Mouse (Mus musculus) liver, embryonic 14.5 days (tissue): ENCODE results near the gene Ccn5. TPM values are rescaled to one million over a fixed set of nuclear protein-coding genes. Genes with fewer than 3 reads are reported as not detected.

Experiments
- ATAC-seq: fragments of 200-750 bp; cut with Nextera tagmentation; 2 replicates; pipeline ENCODE4 v1.8.0; 2017; ENCODE audit warnings: moderate number of reproducible peaks, mild to moderate bottlenecking, moderate library complexity; ENCODE audit not compliant: insufficient read depth
- DNase-seq, 3 experiments: peaks; one replicate each; pipeline ENCODE4 v3.0.0-alpha.2; 2012 to 2013; ENCODE audit warnings: low read depth in 3 of 3, low spot score in 3 of 3
- H3K27ac ChIP-seq: fragments of 300-500 bp; sonication (generic); 2 replicates; pipeline ENCODE4 v1.5.1; 2014; ENCODE audit warnings: moderate library complexity, mild to moderate bottlenecking, control low read depth, inconsistent platforms
- H3K27me3 ChIP-seq: fragments of 300-500 bp; sonication (generic); 2 replicates; pipeline ENCODE4 v1.6.1; 2014; ENCODE audit warnings: mild to moderate bottlenecking, low read length, moderate library complexity; ENCODE audit not compliant: control insufficient read depth, insufficient read depth
- H3K36me3 ChIP-seq: fragments of 300-500 bp; sonication (generic); replicated peaks from 2 replicates; pipeline ENCODE4 v1.6.1; 2014; ENCODE audit warnings: low read depth; ENCODE audit not compliant: control insufficient read depth, insufficient read depth
- H3K4me1 ChIP-seq, 2 experiments: fragments of 200-500 bp in 1 of 2; fragments of 300-500 bp in 1 of 2; sonication (generic) in 1 of 2; replicated peaks; 2 replicates each; pipeline ENCODE4 v1.6.1; 2012 to 2014; ENCODE audit warnings: antibody characterized with exemption in 1 of 2, inconsistent platforms in 1 of 2, low read length in 1 of 2; ENCODE audit not compliant: control insufficient read depth in 2 of 2, insufficient read depth in 2 of 2
- H3K4me2 ChIP-seq: fragments of 300-500 bp; sonication (generic); 2 replicates; pipeline ENCODE4 v1.6.1; 2014; ENCODE audit warnings: low read depth, mild to moderate bottlenecking, control low read depth, moderate library complexity
- H3K4me3 ChIP-seq, 2 experiments: fragments of 200-500 bp in 1 of 2; fragments of 300-500 bp in 1 of 2; sonication (generic) in 1 of 2; 2 replicates each; pipeline ENCODE4 v1.5.1; 2012 to 2014; ENCODE audit warnings: low read depth in 2 of 2, low read length in 2 of 2, mild to moderate bottlenecking in 2 of 2, control low read depth in 1 of 2, inconsistent platforms in 1 of 2, moderate library complexity in 1 of 2; ENCODE audit not compliant: insufficient read depth in 1 of 2
- H3K9ac ChIP-seq: fragments of 300-500 bp; sonication (generic); replicated peaks from 2 replicates; pipeline ENCODE4 v1.6.1; 2014; ENCODE audit warnings: mild to moderate bottlenecking, control low read depth, moderate library complexity
- H3K9me3 ChIP-seq: fragments of 300-500 bp; sonication (generic); 2 replicates; pipeline ENCODE4 v1.6.1; 2016; ENCODE audit warnings: low read length, mixed read lengths; ENCODE audit not compliant: control insufficient read depth
- CTCF ChIP-seq: IDR thresholded peaks from 2 replicates; pipeline ENCODE4 v1.5.1; 2016; ENCODE audit warnings: antibody characterized with exemption, low read depth, control low read depth
- EP300 ChIP-seq: IDR thresholded peaks from 2 replicates; pipeline ENCODE4 v1.6.1; 2016; ENCODE audit warnings: antibody characterized with exemption, low read depth
- WGBS: fragments of 180-500 bp; shearing (Covaris S2); extraction: QIAGEN DNeasy Blood & Tissue Kit; methylation state at CpG from one replicate; pipeline ENCODE4 v1.1.7; 2014; ENCODE audit not compliant: insufficient replicate concordance; 5-methylcytosine and 5-hydroxymethylcytosine counted together
- polyA plus RNA-seq, 2 experiments: library from polyadenylated mRNA; depleted of rRNA in 1 of 2; stranded (reverse) in 1 of 2; unstranded in 1 of 2; fragments of >200 nt; fragmentation: Nextera tagmentation in 1 of 2; extraction: Ambion mirVana in 1 of 2; gene quantifications; 2 replicates each; pipeline versions ENCODE4 v1.2.1 to v1.2.3; 2012 to 2014

The Ccn5 gene
- polyA plus RNA-seq, 2 experiments: 0.11 TPM; not detected in 1

- Histone ChIP-seq H3K9ac (no peak overlapping the region), H3K9me3 (no peaks in the 10 kb centered on the region), H3K27ac (no peak overlapping the region), H3K27me3 (no peaks in the 10 kb centered on the region), H3K4me3 (no peak overlapping the region), H3K4me1 (no peaks in the 10 kb centered on the region), H3K4me2 (no peak overlapping the region), H3K36me3 (no peaks in the 10 kb centered on the region)
- ATAC-seq (no peak), DNase-seq (no peak)
- 59% methylated on average over 6 of the region's 6 CpGs for WGBS
- TF ChIP-seq CTCF: no peak
- no peak for TF ChIP-seq EP300
Observed at GRCm38 (mm10) chr2:163880891-163881290, 60.2 kb downstream of the Ccn5 start.

Other genes with a start within 250 kb of the Ccn5 start
- gene Ttpal, start 218.5 kb upstream of the Ccn5 start, polyA plus RNA-seq (2012; rRNA removed): 3.4 and 5.3 TPM in 2 replicates
- gene Ttpal, start 218.5 kb upstream of the Ccn5 start, polyA plus RNA-seq (2014; fragmentation: Nextera tagmentation; extraction: Ambion mirVana): 10.0 and 11.5 TPM in 2 replicates
- gene Serinc3, start 175.7 kb upstream of the Ccn5 start, polyA plus RNA-seq (2012; rRNA removed): 225 and 257 TPM in 2 replicates
- gene Serinc3, start 175.7 kb upstream of the Ccn5 start, polyA plus RNA-seq (2014; fragmentation: Nextera tagmentation; extraction: Ambion mirVana): 165 TPM in 2 replicates
- 50.9 and 52.3 TPM in 2 replicates for gene Pkig, start 162.5 kb upstream of the Ccn5 start, polyA plus RNA-seq (2012; rRNA removed)
- gene Pkig, start 162.5 kb upstream of the Ccn5 start, polyA plus RNA-seq (2014; fragmentation: Nextera tagmentation; extraction: Ambion mirVana): 99.0 and 107 TPM in 2 replicates
- 1.7 and 2.9 TPM in 2 replicates for gene Ada, start 70.6 kb upstream of the Ccn5 start, polyA plus RNA-seq (2012; rRNA removed)
- 3.8 and 4.1 TPM in 2 replicates for gene Ada, start 70.6 kb upstream of the Ccn5 start, polyA plus RNA-seq (2014; fragmentation: Nextera tagmentation; extraction: Ambion mirVana)
- gene Kcnk15, start 32.8 kb downstream of the Ccn5 start, polyA plus RNA-seq (2012; rRNA removed): not detected in 2 replicates
- gene Kcnk15, start 32.8 kb downstream of the Ccn5 start, polyA plus RNA-seq (2014; fragmentation: Nextera tagmentation; extraction: Ambion mirVana): not detected in 2 replicates
- gene Rims4, start 97.8 kb downstream of the Ccn5 start, polyA plus RNA-seq (2012; rRNA removed): 0.12 and 0.13 TPM in 2 replicates
- 0.14 and 0.19 TPM in 2 replicates for gene Rims4, start 97.8 kb downstream of the Ccn5 start, polyA plus RNA-seq (2014; fragmentation: Nextera tagmentation; extraction: Ambion mirVana)
- 20.2 and 32.3 TPM in 2 replicates for gene Ywhab, start 174.1 kb downstream of the Ccn5 start, polyA plus RNA-seq (2012; rRNA removed)
- gene Ywhab, start 174.1 kb downstream of the Ccn5 start, polyA plus RNA-seq (2014; fragmentation: Nextera tagmentation; extraction: Ambion mirVana): 79.6 and 88.4 TPM in 2 replicates
- gene Pabpc1l, start 204.6 kb downstream of the Ccn5 start, polyA plus RNA-seq (2012; rRNA removed): 0.22 and 0.29 TPM in 2 replicates
- not detected in 2 replicates for gene Pabpc1l, start 204.6 kb downstream of the Ccn5 start, polyA plus RNA-seq (2014; fragmentation: Nextera tagmentation; extraction: Ambion mirVana)
- gene Stk4, start 249.5 kb downstream of the Ccn5 start, polyA plus RNA-seq (2012; rRNA removed): 8.0 and 11.8 TPM in 2 replicates
- 19.6 and 21.7 TPM in 2 replicates for gene Stk4, start 249.5 kb downstream of the Ccn5 start, polyA plus RNA-seq (2014; fragmentation: Nextera tagmentation; extraction: Ambion mirVana)